Mouse (Mus musculus) cerebellum, adult 2 months (tissue): ENCODE results near the gene Igsf8. TPM values are rescaled to one million over a fixed set of nuclear protein-coding genes. Genes with fewer than 3 reads are reported as not detected.

Source experiments
- DNase-seq, 2 experiments: peaks; one replicate each; pipeline ENCODE4 v3.0.0; 2021
- H3K27ac ChIP-seq: fragments of 200-500 bp; 2 replicates; pipeline ENCODE4 v1.5.1; 2012; ENCODE audit warnings: low read length, control low read depth, inconsistent platforms; ENCODE audit not compliant: insufficient read depth
- H3K27me3 ChIP-seq: fragments of 200-500 bp; 2 replicates; pipeline ENCODE4 v1.6.1; 2012; ENCODE audit warnings: inconsistent platforms, mild to moderate bottlenecking, low read length, moderate library complexity; ENCODE audit not compliant: control insufficient read depth, insufficient read depth
- H3K4me1 ChIP-seq: fragments of 200-500 bp; 2 replicates; pipeline ENCODE4 v1.6.1; 2011; ENCODE audit warnings: low read length; ENCODE audit not compliant: control insufficient read depth, insufficient read depth
- H3K4me3 ChIP-seq: fragments of 200-500 bp; replicated peaks from 2 replicates; pipeline ENCODE3; 2011; ENCODE audit warnings: mild to moderate bottlenecking, low read depth, low read length, control low read depth; ENCODE audit not compliant: insufficient read depth
- CTCF ChIP-seq: fragments of 200-500 bp; IDR thresholded peaks from 2 replicates; pipeline ENCODE4 v1.5.1; 2011; ENCODE audit warnings: low read depth, mild to moderate bottlenecking, control low read depth, low read length, moderate library complexity, borderline replicate concordance; ENCODE audit not compliant: insufficient read depth
- POLR2A ChIP-seq: fragments of 200-500 bp; IDR thresholded peaks from 2 replicates; pipeline ENCODE4 v1.6.1; 2011; ENCODE audit warnings: low read length, control low read depth, borderline replicate concordance; ENCODE audit not compliant: insufficient read depth
- WGBS: fragments of 180-500 bp; shearing (Covaris S2); methylation state at CpG from one replicate; pipeline ENCODE4 v1.1.7; 2018; 5-methylcytosine and 5-hydroxymethylcytosine counted together
- polyA plus RNA-seq: library from polyadenylated mRNA; depleted of rRNA; stranded (reverse); fragments of >200 nt; gene quantifications from 2 replicates; pipeline ENCODE4 v1.2.3, GENCODE M21; 2012

Gene Igsf8
- polyA plus RNA-seq, 1 experiment = 254 TPM

DNA sequence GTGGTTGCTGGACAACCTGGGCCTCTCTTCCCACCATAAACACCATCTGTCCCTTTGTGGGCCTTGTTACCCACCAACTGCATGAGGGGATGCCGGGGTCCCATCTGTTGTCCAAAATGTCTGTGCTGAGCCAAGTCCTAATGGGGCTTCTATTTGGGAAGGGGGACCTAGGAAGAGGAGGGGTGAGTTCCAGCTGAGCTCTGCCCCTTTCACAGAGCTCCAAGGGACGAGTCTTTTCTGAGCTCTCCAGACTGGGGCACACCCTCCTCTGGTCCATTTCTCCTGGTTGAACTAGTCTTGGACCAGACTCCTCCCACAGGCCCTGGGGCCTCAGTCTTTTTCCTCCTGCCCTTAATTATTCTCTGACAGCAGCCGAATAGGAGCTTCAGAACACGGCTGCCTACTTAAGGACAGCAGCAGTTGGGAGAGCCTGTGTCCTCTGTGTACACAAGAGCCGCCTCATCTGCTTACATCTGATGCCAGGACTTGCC lies 58.5 kb downstream of the Igsf8 start:
- Histone ChIP-seq H3K4me1 (peaks cover 61% of the 10 kb centered on the region), H3K27ac (peak overlapping the region; percentile 41; the same call in 1 of the 2 replicates), H3K4me3 (no peak overlapping the region), H3K27me3 (no peaks in the 10 kb centered on the region)
- TF ChIP-seq POLR2A (no peak; the same call in 1 of the 2 replicates), CTCF (no peak)
- WGBS = 4% methylated on average over 5 of the region's 5 CpGs
- peak in 1 of 2 experiments; percentile 48 for DNase-seq

DNA sequence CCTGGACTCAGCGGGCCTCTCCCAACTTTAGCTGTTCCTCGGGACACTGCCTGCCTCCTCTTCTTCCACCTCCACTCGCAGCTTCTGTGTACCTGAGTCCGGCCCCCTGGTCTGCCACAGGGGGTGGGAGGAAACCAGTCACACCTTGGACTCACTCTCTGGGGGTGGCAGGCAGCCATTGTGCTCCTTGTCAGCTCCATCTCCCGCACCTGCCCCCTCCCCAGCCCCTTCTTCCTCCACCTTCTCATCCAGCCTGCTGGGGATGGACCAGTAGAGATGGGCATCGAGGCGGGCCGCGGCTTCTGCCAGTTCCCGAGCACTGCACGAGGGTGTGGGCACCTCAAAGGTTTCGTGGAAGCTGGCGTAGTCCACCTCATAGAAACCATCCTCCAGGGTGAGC lies 61.3 kb downstream of the Igsf8 start:
- TF ChIP-seq CTCF = no peak
- no peak for TF ChIP-seq POLR2A
- 60% methylated on average over 13 of the region's 13 CpGs for WGBS
- DNase-seq = peak in 1 of 2 experiments; percentile 36
- H3K27me3 ChIP-seq = no peaks in the 10 kb centered on the region
- H3K4me3 ChIP-seq = no peak overlapping the region
- peaks cover 51% of the 10 kb centered on the region for H3K4me1 ChIP-seq
- H3K27ac ChIP-seq = no peak overlapping the region

DNA sequence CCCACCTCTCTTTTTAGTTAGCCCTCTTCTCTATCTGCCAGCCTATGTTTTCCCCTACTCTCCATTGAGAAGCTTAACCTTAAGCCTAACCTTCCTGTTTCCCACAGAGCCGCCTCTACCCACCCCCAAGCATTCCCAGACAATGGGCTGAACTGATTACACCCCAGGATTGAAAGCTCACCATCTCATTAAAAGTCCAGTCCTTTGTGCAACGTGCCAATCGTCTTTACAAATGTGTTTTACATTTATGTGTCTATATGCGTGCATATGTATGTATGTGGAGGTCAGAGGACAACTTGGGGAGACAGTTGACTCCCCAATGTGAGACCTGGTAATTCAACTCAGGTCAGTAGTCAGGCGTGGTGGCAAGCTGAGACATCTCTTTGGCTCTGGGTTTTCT lies 61.9 kb downstream of the Igsf8 start:
- DNase-seq = no peak
- WGBS = 45% methylated on average over 5 of the region's 5 CpGs
- no peak overlapping the region for H3K4me3 ChIP-seq
- no peak overlapping the region for H3K27ac ChIP-seq
- TF ChIP-seq POLR2A (no peak), CTCF (no peak)
- H3K27me3 ChIP-seq = no peaks in the 10 kb centered on the region
- H3K4me1 ChIP-seq = peaks cover 46% of the 10 kb centered on the region

DNA sequence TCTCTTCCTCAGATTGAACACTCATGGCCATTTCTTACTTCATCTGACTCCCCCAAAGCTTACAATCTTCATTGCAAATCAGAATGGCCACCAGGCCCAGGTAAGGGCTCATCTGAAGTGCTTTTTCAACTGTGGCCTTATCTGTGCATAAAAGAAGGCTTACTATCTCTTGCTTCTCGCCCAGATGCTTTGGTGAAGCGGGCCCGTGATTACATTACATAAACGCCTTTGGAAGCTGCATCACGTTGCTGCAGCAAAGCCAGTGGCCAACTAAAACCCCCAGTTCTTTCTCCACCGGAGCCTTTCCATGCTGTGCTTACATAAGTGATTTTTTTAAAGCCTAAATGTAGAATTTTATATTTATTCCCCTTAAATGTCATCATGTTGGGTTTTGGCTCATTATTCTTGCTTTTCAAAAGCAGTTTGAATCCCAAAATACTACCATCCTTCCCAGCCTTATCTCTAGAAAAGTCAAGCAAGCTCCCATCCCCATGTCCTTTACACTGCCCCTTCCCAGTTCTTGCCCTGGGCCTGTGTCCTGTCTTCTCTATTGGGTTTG lies 62.4 kb downstream of the Igsf8 start:
- Histone ChIP-seq H3K27ac (peak overlapping the region; percentile 21; the same call in 1 of the 2 replicates), H3K4me1 (peaks cover 41% of the 10 kb centered on the region), H3K4me3 (no peak overlapping the region), H3K27me3 (no peaks in the 10 kb centered on the region)
- WGBS = 59% methylated on average over 6 of the region's 6 CpGs
- TF ChIP-seq CTCF (no peak), POLR2A (no peak)
- DNase-seq = no peak

DNA sequence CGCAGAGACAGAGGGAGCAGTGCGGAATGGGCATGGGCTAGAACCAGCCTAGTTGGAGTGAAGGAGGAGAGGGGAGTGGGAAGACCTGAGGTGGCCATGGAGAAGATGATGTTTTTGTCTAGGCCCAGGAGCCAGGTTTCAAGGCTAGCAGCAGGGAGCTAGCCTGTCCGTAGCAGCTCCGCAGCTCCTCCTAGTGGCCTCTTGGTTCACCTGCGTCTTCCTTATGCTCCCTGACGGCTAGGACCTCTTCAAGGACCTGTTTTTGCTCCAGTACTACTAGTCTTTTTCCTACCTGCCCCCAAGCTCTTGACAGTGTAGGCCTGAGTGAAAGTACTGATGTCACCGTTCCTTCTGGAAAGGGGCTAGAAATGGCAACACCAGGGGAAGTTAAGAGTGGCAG lies 63.3 kb downstream of the Igsf8 start:
- DNase-seq = peak; percentile 86 to 89
- peak overlapping the region; percentile 44 for H3K4me3 ChIP-seq
- no peak; the same call in 1 of the 2 replicates for TF ChIP-seq POLR2A
- TF ChIP-seq CTCF = peak; percentile 95
- no peaks in the 10 kb centered on the region for H3K27me3 ChIP-seq
- H3K27ac ChIP-seq = peak overlapping the region; percentile 21
- H3K4me1 ChIP-seq = peaks cover 37% of the 10 kb centered on the region
- WGBS = 21% methylated on average over 7 of the region's 7 CpGs

DNA sequence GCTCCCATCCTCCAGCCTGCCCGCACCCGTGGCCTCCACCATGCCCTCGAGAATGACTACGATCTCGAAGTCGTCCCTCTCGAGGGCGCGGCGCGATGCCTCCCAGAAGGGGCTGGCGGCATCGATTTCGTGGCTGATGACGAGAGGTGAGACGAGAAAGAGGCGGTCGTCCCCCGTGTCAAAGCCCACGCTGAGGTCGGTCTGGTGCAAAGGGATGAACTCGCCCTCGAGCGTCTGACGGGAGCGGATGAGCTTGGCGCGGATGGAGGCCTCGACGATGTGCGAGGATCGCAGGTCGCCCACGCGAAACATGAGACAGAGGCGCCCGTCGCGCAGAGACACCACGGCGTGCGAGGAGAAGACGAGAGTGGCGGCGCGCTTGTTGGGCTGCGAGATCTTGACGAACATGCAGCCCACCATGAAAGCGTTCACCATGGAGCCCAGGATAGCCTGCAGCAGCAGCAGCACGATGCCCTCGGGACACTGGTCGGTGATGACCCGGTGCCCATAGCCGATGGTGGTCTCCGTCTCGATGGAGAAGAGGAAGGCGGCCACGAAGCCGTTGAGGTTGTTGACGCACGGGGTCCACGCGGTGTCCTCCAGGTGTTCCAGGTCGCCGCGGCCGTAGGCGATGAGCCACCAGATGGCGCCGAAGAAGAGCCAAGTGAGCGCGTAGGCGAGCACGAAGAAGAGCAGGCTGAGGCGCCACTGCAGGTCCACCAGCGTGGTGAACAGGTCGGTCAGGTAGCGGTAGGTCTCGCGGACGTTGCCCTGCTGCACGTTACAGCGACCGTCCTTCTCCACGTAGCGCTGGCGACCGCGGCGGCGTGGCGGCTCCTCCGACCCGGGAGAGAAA lies 64.5 kb downstream of the Igsf8 start:
- peak; percentile 92 for DNase-seq

DNA sequence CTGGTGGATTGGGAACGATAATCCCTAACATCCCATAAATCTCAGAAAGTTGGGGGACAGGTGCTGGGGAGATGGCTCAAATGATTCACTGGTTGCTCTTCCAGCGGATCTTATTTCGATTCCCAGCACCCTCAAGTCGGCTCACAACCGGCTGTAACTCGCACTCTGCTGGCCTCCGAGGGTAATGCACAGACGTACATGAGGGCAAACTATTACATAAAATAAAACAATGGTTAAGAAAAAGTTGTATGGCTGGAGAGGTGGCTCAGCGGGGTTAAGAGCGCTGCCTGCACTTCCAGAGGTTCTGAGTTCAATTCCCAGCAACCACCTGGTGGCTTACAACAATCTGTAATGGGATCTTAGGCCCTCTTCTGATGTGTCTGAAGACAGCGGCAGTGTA lies 65.2 kb downstream of the Igsf8 start:
- 58% methylated on average over 11 of the region's 11 CpGs for WGBS
- H3K27ac ChIP-seq = peak overlapping the region; percentile 32; the same call in 1 of the 2 replicates
- H3K27me3 ChIP-seq = no peaks in the 10 kb centered on the region
- peak overlapping the region; percentile 31 for H3K4me3 ChIP-seq
- TF ChIP-seq CTCF = peak; percentile 37
- TF ChIP-seq POLR2A = no peak
- DNase-seq = peak in 1 of 2 experiments; percentile 29
- peaks cover 38% of the 10 kb centered on the region for H3K4me1 ChIP-seq

More for the DNA sequence above, 64.5 kb downstream of the Igsf8 start:
- peaks cover 33% of the 10 kb centered on the region for H3K4me1 ChIP-seq
- 22% methylated on average over 94 of the region's 94 CpGs for WGBS
- no peaks in the 10 kb centered on the region for H3K27me3 ChIP-seq
- H3K4me3 ChIP-seq = peak overlapping the region; percentile 31
- H3K27ac ChIP-seq = peak overlapping the region; percentile 32
- peak; percentile 67; the same call in 1 of the 2 replicates for TF ChIP-seq CTCF
- peak; percentile 41; the same call in 1 of the 2 replicates for TF ChIP-seq POLR2A
